Mouse (Mus musculus) lung, postnatal 25 days (tissue): ENCODE measurements around the gene Zfp786.

Source experiments
- DNase-seq: peaks from one replicate; pipeline ENCODE4 v3.0.0; 2022; ENCODE audit warnings: low spot score

The Zfp786 gene

DNA sequence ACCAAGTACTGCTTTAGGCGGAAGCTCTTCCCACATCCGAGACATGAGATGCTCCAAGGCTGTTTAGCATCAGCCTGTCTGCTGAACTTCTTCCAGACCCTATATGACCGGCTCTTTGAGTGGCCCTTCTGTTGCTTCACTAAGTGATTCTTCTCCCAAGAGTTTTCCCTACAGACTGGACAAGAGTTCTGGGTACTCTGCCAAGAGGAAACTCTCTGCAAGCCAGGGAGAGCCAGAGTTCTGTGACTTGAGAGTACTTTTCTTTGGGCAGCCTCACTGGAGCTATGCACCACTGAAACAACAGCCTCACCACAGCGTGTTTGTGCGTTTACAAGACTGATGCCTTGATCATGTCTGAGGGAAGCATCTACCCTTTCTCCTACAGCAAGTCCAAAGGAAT lies 9.4 kb downstream of the Zfp786 start:
- peak; percentile 48 for DNase-seq

DNA sequence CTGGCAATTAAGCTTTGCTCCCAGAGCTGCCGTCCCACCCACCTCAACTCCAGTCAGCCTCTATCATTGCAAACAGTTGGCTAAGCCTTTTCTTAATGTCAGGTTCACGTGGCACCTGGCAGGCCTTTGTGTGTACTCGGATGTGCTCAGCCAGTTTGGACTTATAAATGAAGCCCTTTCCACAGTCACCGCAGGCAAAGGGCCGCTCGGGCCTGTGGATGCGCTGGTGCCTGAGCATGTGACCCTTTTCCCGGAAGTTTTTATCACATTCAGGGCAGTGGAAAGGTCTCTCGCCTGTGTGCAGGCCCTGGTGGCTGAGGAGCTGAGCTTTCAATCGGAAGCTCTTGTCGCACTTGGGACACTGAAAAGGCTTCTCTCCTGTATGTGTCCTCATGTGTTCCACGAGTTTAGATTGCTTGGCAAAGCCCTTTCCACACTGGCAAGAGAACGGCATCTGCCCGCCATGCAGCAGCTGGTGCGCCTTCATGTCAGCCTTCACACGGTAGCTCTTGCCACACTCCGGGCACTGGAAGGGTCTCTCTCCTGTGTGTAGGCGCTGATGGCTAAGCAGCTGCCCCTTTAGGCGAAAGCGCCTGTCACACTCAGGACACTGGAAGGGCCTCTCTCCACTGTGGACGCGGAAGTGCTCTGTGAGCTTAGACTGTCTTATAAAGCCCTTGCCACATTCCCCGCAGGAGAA lies 10.9 kb downstream of the Zfp786 start:
- no peak for DNase-seq

DNA sequence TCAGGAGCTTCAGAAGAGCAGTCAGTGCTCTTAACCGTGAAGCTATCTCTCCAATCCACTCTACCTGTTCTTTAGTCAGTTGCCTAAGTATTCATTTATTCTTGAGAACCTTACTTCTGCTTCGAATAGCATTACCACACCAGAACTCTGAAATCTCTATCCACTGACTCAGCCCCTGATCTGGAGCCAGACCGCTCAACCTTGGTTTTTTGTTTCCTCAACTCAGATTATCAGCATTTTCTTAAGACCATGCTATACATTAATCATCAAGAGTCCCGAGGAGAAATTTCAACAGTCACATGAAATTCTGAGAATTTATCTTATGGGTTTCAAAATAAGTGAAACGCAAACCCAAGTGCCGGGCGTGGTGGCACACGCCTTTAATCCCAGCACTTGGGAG lies 11.9 kb downstream of the Zfp786 start:
- DNase-seq = no peak

DNA sequence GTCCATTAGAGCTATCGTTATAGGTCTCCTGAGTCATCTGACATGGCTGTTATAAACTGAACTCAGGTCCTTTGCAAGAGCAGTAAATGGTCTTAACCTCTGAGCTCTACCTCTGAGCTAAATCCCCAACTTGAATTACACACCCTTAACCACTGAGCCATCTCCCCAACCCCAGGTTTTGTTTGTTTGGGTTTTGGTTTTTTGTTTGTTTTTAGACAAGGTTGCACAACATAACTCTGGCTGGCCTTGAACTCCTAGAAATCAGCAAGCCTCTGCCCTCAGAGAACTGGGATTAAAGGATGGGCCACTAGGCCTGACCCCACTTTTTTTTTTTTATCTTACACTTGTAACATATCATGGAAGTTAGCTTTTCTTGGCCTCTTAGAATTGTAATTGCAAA lies 14.5 kb downstream of the Zfp786 start:
- no peak for DNase-seq

DNA sequence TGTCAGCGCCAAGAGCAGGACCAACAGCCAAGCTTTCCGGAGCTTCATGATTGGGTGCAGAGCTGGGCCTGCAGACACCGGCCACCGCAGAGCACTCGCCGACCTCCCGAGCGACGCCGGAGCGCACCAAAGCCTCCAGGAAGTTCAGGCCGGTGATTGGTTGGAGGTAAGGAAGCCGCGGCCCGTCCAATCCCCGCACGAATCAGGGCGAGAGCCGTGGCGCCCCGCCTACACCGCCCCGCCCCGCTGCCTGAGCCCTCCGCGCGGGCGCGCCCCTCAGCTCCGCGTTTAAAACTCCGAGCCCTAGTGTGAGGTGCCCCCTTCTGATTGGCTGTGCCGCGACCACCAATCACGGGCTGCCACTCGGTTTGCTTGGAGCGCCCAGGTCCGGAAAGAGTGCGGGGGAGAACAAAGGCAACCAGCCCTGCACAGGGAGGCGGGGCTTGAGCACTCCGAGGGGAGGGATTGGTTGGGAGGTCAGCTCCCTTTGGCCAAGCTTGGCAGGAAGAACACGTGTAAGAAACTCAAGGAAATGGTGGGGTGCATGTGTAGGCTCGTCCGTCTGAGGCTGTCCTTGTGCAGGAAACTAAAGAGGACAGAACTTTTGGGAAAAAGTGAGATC lies 17.3 kb downstream of the Zfp786 start, which contains the start of gene Pdia4:
Pdia4 (minus strand) TSS at position 174 of the 622 bp plus-strand sequence.
- peak; percentile 100 for DNase-seq

DNA sequence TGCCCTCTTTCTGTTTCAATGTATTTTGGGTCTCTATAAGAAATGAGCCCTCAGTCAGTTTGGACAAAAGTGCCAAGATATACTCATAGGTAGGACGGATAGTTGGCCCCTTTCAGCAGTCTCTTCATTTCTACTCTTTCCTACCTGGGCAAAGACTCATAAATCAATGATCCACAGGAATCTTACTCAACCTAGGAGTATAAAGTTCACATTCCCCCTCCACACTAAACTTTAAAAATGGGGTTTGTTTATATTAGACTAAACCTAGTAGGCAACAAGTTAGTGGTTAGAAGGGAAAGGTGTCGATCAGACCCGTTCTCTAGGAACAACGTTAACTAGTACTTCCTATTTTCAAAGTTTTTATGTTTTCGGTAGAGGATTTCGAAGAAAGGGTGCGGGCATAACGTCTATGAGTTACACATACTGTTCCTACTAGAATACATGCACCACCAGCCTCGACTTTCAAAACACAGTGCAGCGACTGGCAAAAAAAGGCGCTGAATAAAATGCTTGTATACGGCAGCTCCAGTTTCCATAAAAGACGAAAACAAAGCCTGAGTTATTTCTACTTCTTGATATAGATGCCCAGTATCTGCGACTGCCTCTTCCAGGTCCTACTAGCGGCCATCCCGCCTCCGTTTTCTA lies 18.3 kb downstream of the Zfp786 start:
- DNase-seq = no peak

DNA sequence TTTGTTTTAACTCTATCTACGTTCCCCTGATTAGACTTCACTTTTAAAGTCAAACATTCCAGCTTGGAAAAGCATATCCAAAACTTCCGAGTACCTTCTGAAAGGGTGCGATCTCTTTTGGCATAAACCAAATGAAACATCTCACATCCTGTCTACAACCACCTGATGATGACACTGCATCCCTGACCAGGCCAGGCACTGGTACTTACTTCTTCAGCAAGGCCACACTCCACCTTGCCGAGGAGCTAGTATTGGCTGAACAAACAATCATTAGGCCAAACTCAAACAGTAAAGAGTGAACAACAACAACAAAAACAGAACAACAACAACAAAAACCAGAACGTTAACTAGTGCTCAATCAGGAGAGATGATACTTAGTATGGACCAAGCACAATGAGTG lies 19.3 kb downstream of the Zfp786 start:
- DNase-seq = no peak

DNA sequence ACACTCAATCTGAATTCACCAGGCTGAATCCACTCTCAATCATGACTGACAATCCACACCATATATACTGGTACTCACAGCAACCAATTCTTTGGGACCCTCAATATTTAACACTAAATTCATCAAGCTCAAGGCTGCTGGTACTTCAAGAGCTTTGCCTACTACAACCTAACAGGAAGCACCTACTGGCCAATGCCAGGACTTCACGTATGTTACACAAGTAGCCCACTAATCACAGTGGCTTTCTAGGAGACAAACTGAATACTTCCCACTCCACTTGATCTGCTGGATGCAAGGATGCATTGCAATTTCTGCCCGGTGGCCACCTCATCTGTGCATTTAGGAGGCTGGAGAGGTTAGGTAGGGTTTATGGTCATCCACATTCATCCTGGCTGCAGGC lies 20.5 kb downstream of the Zfp786 start:
- no peak for DNase-seq

DNA sequence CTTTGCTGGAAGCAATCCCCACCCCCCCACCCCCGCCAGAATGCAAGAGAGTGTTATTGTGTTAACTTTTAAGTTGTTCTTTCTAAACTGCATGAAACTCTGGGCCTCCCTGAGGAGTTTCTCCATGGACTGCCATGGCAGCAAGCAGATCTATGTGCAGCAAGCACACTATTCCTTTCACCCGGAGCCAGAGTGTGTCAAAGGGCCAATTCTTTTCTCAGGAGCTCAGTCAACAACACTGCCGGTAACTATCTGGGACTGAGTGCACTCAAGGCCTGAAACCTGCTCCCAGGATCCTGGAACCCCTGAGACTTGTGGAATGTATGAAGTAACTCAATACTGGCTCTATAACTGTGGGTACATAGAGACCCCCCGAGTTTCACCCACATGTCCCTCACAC lies 21.6 kb downstream of the Zfp786 start:
- DNase-seq = no peak

DNA sequence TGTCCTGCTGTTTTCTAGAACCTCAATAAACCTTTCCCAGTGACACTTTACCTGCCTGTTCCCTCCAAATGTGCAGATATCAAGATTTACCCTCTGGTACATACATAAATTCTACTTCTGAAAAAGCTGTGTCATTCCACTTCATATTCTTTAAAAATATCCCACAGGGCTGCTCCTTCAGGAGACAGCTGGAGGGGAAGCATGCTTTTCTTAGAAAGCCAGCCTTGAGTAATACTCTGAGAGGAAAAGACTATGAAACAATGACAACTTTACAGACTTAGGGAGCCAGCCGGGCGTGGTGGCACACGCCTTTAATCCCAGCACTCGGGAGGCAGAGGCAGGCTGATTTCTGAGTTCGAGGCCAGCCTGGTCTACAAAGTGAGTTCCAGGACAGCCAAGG lies 22.1 kb downstream of the Zfp786 start:
- DNase-seq = no peak

DNA sequence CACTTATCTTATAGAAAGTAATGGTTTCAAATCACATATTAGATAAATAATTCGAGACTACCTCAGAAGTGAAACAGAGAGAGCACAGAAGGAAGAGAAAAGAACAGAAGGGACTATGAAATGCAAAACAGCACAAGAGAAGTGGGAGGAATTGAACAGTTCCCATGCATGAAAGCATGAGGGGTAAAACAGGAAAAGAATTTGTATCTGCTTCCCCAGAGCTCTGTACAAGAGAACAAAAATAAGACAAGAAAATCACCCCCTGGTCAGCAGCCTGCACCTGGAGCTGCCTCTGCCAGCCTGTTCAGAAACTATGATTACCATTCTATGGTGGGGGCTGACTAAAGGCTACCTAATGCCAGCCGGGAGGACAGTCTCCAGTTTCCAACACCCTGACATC lies 23.2 kb downstream of the Zfp786 start:
- DNase-seq = no peak

DNA sequence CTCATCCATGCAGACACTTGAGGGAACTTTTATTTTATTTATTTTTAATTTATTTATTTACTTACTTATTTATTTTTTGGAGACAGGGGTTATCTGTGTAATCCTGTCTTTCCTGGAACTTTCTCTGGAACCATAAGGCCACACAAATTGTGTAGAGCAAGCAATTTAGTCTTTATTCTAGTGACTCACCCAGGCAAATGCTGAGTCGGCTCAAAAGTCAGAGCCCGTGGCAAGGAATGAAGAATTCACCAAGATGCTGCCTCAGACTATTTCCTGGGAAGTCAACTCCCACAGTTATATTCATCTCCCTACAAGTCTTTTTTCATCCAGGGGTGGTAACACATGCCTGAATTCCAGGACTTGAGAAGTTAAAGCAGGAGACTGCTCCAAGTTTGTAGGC lies 25.1 kb downstream of the Zfp786 start:
- DNase-seq = no peak

DNA sequence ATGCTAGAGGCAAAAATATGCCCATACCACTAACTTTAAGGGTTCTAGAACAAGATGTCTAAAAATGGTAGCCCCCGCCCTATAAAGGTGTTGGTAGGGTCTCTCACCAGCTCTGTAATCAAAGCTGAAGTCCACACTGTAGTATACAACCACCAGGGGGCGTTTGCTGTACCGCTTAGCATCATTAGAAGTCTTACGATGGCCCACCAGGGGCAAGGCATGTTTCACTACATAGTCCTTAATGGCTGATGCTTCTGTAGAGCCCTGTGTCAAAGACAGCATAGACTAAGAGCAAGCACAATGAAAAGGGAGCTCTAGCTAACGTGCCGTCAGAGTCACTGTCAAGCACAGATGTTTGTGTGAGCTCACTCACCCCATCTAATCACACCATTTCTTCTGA lies 31.6 kb downstream of the Zfp786 start:
- DNase-seq = peak; percentile 75

DNA sequence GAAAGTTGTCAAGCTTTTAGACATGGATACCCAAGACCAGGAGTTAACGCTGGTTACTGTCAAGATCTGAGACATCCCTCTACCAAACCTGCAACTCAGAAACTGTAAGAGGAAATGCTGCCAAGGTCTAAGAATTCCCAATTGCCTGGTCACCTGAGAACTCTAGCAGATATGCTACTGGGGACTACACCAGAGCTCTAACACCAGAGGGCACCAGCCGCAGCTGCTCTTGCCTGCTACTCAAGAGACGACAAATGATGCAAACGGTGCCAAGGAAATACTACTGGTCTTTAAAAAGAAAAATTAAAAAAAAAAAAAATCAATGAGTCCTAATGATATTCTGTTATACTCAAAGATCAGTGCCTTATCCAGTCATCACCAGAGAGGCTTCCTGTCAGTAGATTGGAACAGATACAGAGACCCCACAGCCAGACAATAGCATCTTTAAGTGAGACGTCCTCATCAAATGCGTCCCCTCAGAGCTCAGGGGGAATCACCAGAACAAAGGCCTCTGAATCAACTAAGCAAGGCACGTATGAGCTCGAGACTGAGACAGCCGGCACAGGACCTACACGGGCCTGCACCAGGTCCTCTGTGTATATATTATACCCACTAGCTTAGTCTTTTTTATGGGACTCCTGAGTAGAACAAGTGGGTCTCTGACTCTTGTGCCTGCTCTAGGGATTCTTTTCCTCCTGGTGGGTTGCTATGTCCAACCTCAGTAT lies 36.4 kb downstream of the Zfp786 start:
- DNase-seq = no peak

DNA sequence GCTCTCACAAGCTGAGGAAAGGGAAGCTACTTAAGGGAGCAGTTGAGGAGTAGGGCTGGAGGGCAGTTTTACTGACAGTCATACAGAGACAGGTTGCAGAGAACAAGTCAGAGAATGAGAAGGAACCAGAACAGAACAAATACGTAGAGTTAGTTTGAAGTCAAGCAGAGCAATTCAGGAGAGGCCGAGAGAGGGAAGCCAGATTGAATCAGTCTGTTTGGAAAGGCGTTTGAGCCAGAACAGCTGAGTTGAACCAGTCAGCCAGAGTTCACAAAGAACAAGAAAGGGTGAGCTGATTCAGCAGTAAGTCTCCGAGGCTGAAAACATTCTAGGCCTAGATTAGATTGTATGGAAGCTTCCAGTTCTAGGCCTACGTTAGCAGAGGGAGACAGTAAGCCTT lies 37.4 kb downstream of the Zfp786 start:
- DNase-seq = no peak

DNA sequence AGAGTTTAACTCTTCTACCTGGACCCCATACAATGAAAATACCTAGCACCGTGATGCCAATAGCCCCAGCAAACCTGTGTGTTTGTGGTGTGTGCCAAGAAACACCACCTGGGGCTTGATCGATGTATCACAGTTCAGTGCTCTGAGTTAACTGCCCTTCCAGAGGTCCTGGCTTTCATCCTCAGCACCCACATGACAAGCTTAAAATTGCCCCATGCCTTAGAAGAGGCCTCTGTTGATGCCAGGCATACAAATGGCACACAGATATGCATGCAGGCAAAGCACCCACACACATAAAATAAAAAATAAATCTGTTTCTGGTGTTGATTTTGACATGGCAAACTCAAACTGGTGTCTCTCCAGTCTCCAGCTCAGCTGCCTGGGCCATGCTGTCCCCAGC lies 38.1 kb downstream of the Zfp786 start:
- DNase-seq = no peak

DNA sequence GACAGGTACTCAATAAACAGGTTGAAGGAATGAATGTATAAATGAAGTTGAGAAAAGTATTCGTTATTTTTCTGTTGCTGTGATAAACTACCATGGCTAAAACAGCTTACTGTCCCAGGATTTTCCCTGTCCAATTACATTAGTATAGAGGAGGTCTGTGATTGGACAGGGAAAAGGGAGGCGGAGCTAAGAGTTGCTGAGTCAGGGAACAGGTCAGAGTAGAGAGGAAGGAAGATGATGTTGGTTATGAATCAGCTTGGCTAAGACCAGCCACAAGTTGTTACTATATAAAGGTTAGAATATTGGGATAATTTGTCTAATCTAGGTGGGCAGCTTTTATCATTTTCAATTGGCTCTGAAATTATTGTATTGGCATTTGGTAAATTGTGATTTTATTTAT lies 39.9 kb downstream of the Zfp786 start:
- peak; percentile 43 for DNase-seq

DNA sequence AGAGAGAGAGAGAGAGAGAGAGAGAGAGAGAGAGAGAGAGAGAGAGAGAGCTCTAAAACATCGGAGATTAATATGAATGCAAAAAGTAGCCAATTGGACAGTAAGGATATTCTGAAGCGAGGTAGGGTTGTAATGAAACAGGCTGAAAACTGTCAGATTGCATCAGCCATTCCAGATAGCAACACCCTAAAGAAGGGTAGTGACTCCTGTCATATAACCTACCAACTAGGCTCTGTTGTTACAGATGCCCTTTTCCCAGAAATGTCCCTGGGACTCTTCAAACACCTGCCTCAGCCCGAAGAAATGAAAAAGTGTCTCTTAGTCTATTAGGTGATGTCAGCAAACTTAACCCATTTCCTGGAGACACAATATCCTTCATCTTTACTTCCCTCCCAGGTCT lies 41.8 kb downstream of the Zfp786 start:
- DNase-seq = no peak

DNA sequence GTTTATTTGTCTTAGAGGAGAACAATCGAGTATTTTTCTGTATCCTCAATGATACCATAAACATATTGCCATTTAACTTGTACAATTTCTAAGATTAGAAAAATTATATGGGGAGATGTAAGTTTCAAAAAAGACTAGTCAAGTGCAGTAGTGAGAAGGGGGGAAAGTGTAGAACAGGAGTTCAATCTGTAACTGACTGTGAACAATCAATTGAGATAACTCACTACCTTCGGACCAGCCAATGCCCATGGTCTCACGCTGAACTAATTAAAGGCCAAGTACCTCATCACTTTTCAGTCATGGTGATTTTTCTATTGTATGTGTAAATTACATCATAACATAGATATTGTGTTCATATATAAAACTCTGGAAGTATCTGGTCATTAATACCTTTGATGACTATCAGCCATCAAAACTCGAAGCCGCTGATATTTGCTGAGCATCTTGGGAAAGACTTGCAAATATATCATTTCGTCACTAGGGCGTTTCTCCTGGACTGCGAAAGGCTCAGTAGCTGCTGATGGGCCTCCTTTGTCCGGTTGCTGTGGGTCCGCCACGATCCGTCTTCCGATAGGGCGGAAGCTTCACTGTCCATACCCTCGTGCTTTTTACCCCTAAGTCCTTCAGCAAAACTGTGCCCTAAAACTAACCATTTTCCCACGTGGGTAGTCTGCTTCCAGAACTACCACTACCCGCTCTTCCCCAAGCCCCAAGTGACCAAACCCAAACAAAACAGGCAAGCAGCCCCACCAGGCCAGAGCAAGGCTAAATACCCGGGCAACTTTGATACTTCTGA lies 42.5 kb downstream of the Zfp786 start:
- peak; percentile 86 for DNase-seq

DNA sequence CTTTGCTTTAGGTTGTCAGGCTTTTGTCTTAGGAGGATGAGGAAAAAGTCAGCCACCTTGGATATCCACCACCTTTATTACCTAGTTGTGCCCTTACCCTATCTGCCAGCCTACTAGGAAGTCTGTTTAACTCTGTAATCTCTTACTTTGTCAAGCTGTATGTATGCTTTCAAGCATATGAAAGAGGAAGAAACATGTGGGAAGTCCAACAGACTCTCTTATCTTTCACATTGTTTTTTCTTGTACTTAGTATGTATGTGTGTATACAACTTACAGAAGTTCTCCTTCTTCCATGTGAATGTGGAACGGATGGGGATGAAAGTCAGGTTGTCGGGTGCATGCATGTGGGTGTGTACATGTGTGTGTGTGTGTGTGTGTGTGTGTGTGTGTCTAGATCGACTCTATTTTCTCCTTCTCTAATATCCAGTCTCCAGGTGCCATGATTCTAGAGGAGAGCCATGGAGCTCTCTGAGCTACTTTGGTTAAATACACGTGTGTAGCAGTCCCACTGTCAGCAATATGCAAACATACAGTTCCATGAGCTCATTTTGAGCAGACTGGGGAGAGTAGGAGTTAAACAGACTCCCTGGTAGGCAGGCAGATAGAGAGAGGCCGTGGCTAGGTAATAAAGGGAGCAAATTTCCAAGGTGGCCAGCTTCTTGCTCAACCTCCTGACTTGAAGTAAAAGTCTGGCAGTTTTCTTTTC lies 45.8 kb downstream of the Zfp786 start:
- DNase-seq = no peak
